Mouse (Mus musculus) MEL (cell line): ENCODE measurements at regions not wholly inside any gene's neighbourhood (a gene's known extent, or its start where the extent isn't known, plus 50 kb on each side); places are given as distances from the start of the nearest gene placed in this dataset.

Experiments
- DNase-seq: peaks from one replicate; pipeline ENCODE4 v3.0.0; 2011; ENCODE audit warnings: low read depth, low spot score
- H3K27ac ChIP-seq: 2 replicates; pipeline ENCODE4 v1.5.1; 2012; ENCODE audit warnings: low read depth, mild to moderate bottlenecking, control low read depth, low read length, moderate library complexity; ENCODE audit not compliant: control insufficient read depth
- H3K27me3 ChIP-seq, 2 experiments: fragments of 150-350 bp in 1 of 2; sonication (generic) in 1 of 2; 2 replicates each; pipeline ENCODE4 v1.6.1; 2012; ENCODE audit warnings: low read length in 2 of 2, mild to moderate bottlenecking in 2 of 2, improper control_type of control experiment in 1 of 2, moderate library complexity in 1 of 2; ENCODE audit not compliant: insufficient read depth in 2 of 2, control insufficient read depth in 1 of 2
- H3K36me3 ChIP-seq, 2 experiments: 2 replicates each; pipeline ENCODE4 v1.6.1; 2012 to 2014; ENCODE audit warnings: low read length in 2 of 2, improper control_type of control experiment in 1 of 2, inconsistent platforms in 1 of 2, mild to moderate bottlenecking in 1 of 2; ENCODE audit not compliant: insufficient read depth in 2 of 2, control insufficient read depth in 1 of 2
- H3K4me1 ChIP-seq, 2 experiments: fragments of 150-350 bp in 1 of 2; sonication (generic) in 1 of 2; 2 replicates each; pipeline ENCODE4 v1.6.1; 2012; ENCODE audit warnings: low read length in 2 of 2, improper control_type of control experiment in 1 of 2, mild to moderate bottlenecking in 1 of 2; ENCODE audit not compliant: insufficient read depth in 2 of 2, control insufficient read depth in 1 of 2
- H3K4me3 ChIP-seq, 2 experiments: fragments of 150-350 bp in 1 of 2; sonication (generic) in 1 of 2; 2 replicates each; pipeline ENCODE4 v1.5.1; 2012; ENCODE audit warnings: low read depth in 2 of 2, low read length in 2 of 2, mild to moderate bottlenecking in 2 of 2, moderate library complexity in 2 of 2, control low read depth in 1 of 2, improper control_type of control experiment in 1 of 2; ENCODE audit not compliant: control insufficient read depth in 1 of 2, insufficient read depth in 1 of 2
- H3K79me2 ChIP-seq: 2 replicates; pipeline ENCODE4 v1.6.1; 2012; ENCODE audit warnings: mild to moderate bottlenecking, low read length, moderate library complexity; ENCODE audit not compliant: control insufficient read depth, poor library complexity, insufficient read depth
- H3K9ac ChIP-seq: 2 replicates; pipeline ENCODE4 v1.6.1; 2012; ENCODE audit warnings: low read depth, mild to moderate bottlenecking, control low read depth, low read length, moderate library complexity; ENCODE audit not compliant: control insufficient read depth, poor library complexity, severe bottlenecking
- H3K9me3 ChIP-seq: fragments of 150-350 bp; sonication (generic); replicated peaks from 2 replicates; pipeline ENCODE4 v1.6.1; 2012; ENCODE audit warnings: mild to moderate bottlenecking, low read length, improper control_type of control experiment, moderate library complexity; ENCODE audit not compliant: insufficient read depth
- BHLHE40 ChIP-seq: IDR thresholded peaks from 2 replicates; pipeline ENCODE4 v1.6.1; 2012; ENCODE audit warnings: low read depth, mild to moderate bottlenecking, inconsistent platforms, low read length, improper control_type of control experiment, borderline replicate concordance
- CHD2 ChIP-seq: IDR thresholded peaks from 2 replicates; pipeline ENCODE4 v1.6.1; 2011; ENCODE audit warnings: low read length, improper control_type of control experiment
- E2F4 ChIP-seq: IDR thresholded peaks from 2 replicates; pipeline ENCODE4 v1.6.1; 2011; ENCODE audit warnings: low read depth, low read length, improper control_type of control experiment, borderline replicate concordance
- GATA1 ChIP-seq: IDR thresholded peaks from 2 replicates; pipeline ENCODE4 v1.6.1; 2011; ENCODE audit warnings: low read depth, low read length, improper control_type of control experiment
- JUND ChIP-seq: IDR thresholded peaks from 2 replicates; pipeline ENCODE4 v1.6.1; 2011; ENCODE audit warnings: low read depth, mild to moderate bottlenecking, improper control_type of control experiment, low read length
- KAT2A ChIP-seq: conservative IDR thresholded peaks from 2 replicates; pipeline ENCODE4 v1.6.1; 2012; ENCODE audit warnings: low read depth, low read length, improper control_type of control experiment, inconsistent platforms
- MAZ ChIP-seq: IDR thresholded peaks from 2 replicates; pipeline ENCODE4 v1.6.1; 2012; ENCODE audit warnings: low read depth, mild to moderate bottlenecking, inconsistent platforms, low read length, improper control_type of control experiment
- MEF2A ChIP-seq: IDR thresholded peaks from 2 replicates; pipeline ENCODE4 v1.6.1; 2014; ENCODE audit warnings: low read depth, mild to moderate bottlenecking, inconsistent platforms, low read length, improper control_type of control experiment; ENCODE audit not compliant: poor library complexity, insufficient replicate concordance, severe bottlenecking; ENCODE audit errors: extremely low read depth
- MYB ChIP-seq: IDR thresholded peaks from 2 replicates; pipeline ENCODE4 v1.6.1; 2011; ENCODE audit warnings: mild to moderate bottlenecking, low read depth, low read length, improper control_type of control experiment
- MYC ChIP-seq: IDR thresholded peaks from 2 replicates; pipeline ENCODE4 v1.6.1; 2011; ENCODE audit warnings: low read depth, mild to moderate bottlenecking, low read length, improper control_type of control experiment, moderate library complexity
- NELFE ChIP-seq: IDR thresholded peaks from 2 replicates; pipeline ENCODE4 v1.6.1; 2011; ENCODE audit warnings: low read depth, low read length, improper control_type of control experiment
- POLR2AphosphoS5 ChIP-seq: IDR thresholded peaks from 2 replicates; pipeline ENCODE4 v1.6.1; 2012; ENCODE audit warnings: low read depth, borderline replicate concordance, mild to moderate bottlenecking, inconsistent platforms, low read length, moderate library complexity, mixed read lengths
- RAD21 ChIP-seq: IDR thresholded peaks from 2 replicates; pipeline ENCODE4 v1.6.1; 2011; ENCODE audit warnings: mild to moderate bottlenecking, low read depth, low read length, improper control_type of control experiment
- RCOR1 ChIP-seq: IDR thresholded peaks from 2 replicates; pipeline ENCODE4 v1.6.1; 2012; ENCODE audit warnings: low read depth, mild to moderate bottlenecking, inconsistent platforms, low read length, improper control_type of control experiment
- SMC3 ChIP-seq: IDR thresholded peaks from 2 replicates; pipeline ENCODE4 v1.6.1; 2011; ENCODE audit warnings: low read depth, low read length, improper control_type of control experiment
- TAL1 ChIP-seq: IDR thresholded peaks from 2 replicates; pipeline ENCODE4 v1.6.1; 2012; ENCODE audit warnings: mild to moderate bottlenecking, inconsistent platforms, low read length, moderate library complexity, mixed read lengths
- TBP ChIP-seq: IDR thresholded peaks from 2 replicates; pipeline ENCODE4 v1.8.0; 2011; ENCODE audit warnings: low read depth, low read length, improper control_type of control experiment
- UBTF ChIP-seq: IDR thresholded peaks from 2 replicates; pipeline ENCODE4 v1.6.1; 2012; ENCODE audit warnings: low read depth, mild to moderate bottlenecking, inconsistent platforms, low read length, improper control_type of control experiment, moderate library complexity, borderline replicate concordance; ENCODE audit not compliant: insufficient read depth
- USF1 ChIP-seq: IDR thresholded peaks from 2 replicates; pipeline ENCODE4 v1.6.1; 2014; ENCODE audit warnings: low read depth, mild to moderate bottlenecking, inconsistent platforms, low read length, improper control_type of control experiment, moderate library complexity
- ZC3H11A ChIP-seq: IDR thresholded peaks from 2 replicates; pipeline ENCODE4 v1.6.1; 2012; ENCODE audit warnings: low read depth, mild to moderate bottlenecking, inconsistent platforms, low read length, improper control_type of control experiment

DNA sequence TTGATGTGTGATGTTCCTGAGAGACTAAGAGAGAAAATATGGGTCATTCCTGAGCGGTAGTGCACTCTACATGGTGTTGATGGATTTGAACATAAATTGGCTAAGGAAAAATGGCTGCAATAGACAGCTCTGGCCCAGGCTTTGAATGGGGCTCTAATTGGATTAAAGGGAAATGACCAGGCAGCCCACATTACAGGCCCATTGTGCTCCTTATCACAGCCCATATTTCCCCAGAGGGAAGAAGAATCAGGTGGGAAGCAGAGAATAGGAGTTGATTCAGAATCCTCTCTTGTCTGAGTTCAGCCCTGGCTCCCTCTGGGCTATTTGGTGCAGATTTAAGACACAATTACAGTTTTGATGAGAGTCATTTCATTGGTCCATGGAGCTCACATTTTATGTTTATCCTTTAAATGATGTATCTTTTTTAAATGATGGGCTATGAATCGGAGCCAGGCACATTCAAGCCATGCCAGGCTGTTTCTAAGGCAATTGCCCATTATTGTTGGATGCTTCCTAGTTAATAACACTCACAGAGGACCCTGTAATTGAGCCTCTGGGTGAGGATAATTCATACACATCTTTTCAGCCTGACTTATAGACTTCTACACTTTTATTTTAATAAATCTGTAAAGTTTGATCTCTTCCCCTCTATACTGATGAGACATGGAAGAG is 251.5 kb upstream of the Ano5 start:
- Histone ChIP-seq H3K36me3 (no peaks in the 10 kb centered on the region), H3K27ac (no peak overlapping the region), H3K4me3 (no peak overlapping the region), H3K79me2 (no peaks in the 10 kb centered on the region), H3K9ac (no peak overlapping the region), H3K27me3 (no peaks in the 10 kb centered on the region), H3K9me3 (no peaks in the 10 kb centered on the region), H3K4me1 (no peaks in the 10 kb centered on the region)
- DNase-seq, result no peak
- TF ChIP-seq CHD2 (no peak), RCOR1 (no peak), TAL1 (no peak), RAD21 (no peak), BHLHE40 (no peak), JUND (no peak)

GRCm38 (mm10) chr7:51264166-51264565 is 246.7 kb upstream of the Ano5 start:
- H3K27ac ChIP-seq, result no peak overlapping the region
- no peaks in the 10 kb centered on the region for H3K9me3 ChIP-seq
- no peak overlapping the region for H3K9ac ChIP-seq
- DNase-seq, result no peak
- H3K79me2 ChIP-seq, result no peaks in the 10 kb centered on the region
- no peaks in the 10 kb centered on the region for H3K4me1 ChIP-seq
- no peak overlapping the region for H3K4me3 ChIP-seq
- no peaks in the 10 kb centered on the region for H3K36me3 ChIP-seq
- no peak for TF ChIP-seq MEF2A
- no peak for TF ChIP-seq ZC3H11A
- no peak for TF ChIP-seq JUND
- TF ChIP-seq KAT2A, result no peak
- TF ChIP-seq GATA1, result no peak
- no peak for TF ChIP-seq TBP
- no peak for TF ChIP-seq SMC3
- no peak for TF ChIP-seq TAL1
- TF ChIP-seq UBTF, result no peak
- no peak for TF ChIP-seq USF1
- no peak for TF ChIP-seq MAZ
- no peak for TF ChIP-seq POLR2AphosphoS5
- TF ChIP-seq MYC, result no peak
- no peak for TF ChIP-seq MYB
- TF ChIP-seq NELFE, result no peak
- TF ChIP-seq E2F4, result no peak
- H3K27me3 ChIP-seq, result no peaks in the 10 kb centered on the region
